Mouse (Mus musculus) T-helper 2 cell (primary cell): ENCODE results near the gene Ppfibp1.

Experiments used
- in situ Hi-C: fragments of 300-600 bp; cut with MboI, MseI; formaldehyde crosslinking; loops from one replicate; pipeline ENCODE4 v1.15.1; 2025; ENCODE audit warnings: high pct_unique_total_duplicates

Ppfibp1 gene

GRCm38 (mm10) chr6:146994236-146994635, 105.9 kb downstream of the Ppfibp1 start:
- in situ Hi-C loops: loop anchor here (10.0 kb wide), 1 partner anchor 169 kb away; no protein-coding TSS in a partner anchor

GRCm38 (mm10) chr6:146995391-146995790, 107.1 kb downstream of the Ppfibp1 start:
- in situ Hi-C loops: loop anchor here (10.0 kb wide), 1 partner anchor 171 kb away; no protein-coding TSS in a partner anchor

GRCm38 (mm10) chr6:146995878-146996277, 107.6 kb downstream of the Ppfibp1 start:
- in situ Hi-C loops: loop anchor here (10.0 kb wide), 1 partner anchor 171 kb away; no protein-coding TSS in a partner anchor

GRCm38 (mm10) chr6:146997006-146997405, 108.7 kb downstream of the Ppfibp1 start:
- in situ Hi-C loops: loop anchor here (10.0 kb wide), 1 partner anchor 172 kb away; no protein-coding TSS in a partner anchor

GRCm38 (mm10) chr6:146998710-146999109, 110.4 kb downstream of the Ppfibp1 start:
- in situ Hi-C loops: loop anchor here (10.0 kb wide), 1 partner anchor 174 kb away; no protein-coding TSS in a partner anchor

GRCm38 (mm10) chr6:146999302-146999701, 111.0 kb downstream of the Ppfibp1 start:
- in situ Hi-C loops: loop anchor here (10.0 kb wide), 1 partner anchor 175 kb away; no protein-coding TSS in a partner anchor

- in situ Hi-C loops: loop anchor here (10.0 to 25.0 kb wide), 3 partner anchors 175 to 1138 kb away; no protein-coding TSS in a partner anchor
These were observed 111.5 kb downstream of the Ppfibp1 start for GRCm38 (mm10) chr6:146999755-147000154.

GRCm38 (mm10) chr6:147008148-147008547, 119.9 kb downstream of the Ppfibp1 start:
- in situ Hi-C loops: loop anchor here (25.0 kb wide), 2 partner anchors 229 to 1129 kb away; no protein-coding TSS in a partner anchor

- in situ Hi-C loops: loop anchor here (25.0 kb wide), 2 partner anchors 227 to 1127 kb away; no protein-coding TSS in a partner anchor
These were observed 122.1 kb downstream of the Ppfibp1 start for GRCm38 (mm10) chr6:147010358-147010757.

GRCm38 (mm10) chr6:147010811-147011520, 122.7 kb downstream of the Ppfibp1 start:
- in situ Hi-C loops: loop anchor here (25.0 kb wide), 2 partner anchors 226 to 1126 kb away; no protein-coding TSS in a partner anchor

- in situ Hi-C loops: loop anchor here (25.0 kb wide), 2 partner anchors 226 to 1126 kb away; no protein-coding TSS in a partner anchor
These were observed 123.3 kb downstream of the Ppfibp1 start for GRCm38 (mm10) chr6:147011555-147011954.

- in situ Hi-C loops: loop anchor here (25.0 kb wide), 2 partner anchors 225 to 1125 kb away; no protein-coding TSS in a partner anchor
These were observed 123.7 kb downstream of the Ppfibp1 start for GRCm38 (mm10) chr6:147011977-147012376.

GRCm38 (mm10) chr6:147013546-147013945, 125.3 kb downstream of the Ppfibp1 start:
- in situ Hi-C loops: loop anchor here (25.0 kb wide), 2 partner anchors 224 to 1124 kb away; no protein-coding TSS in a partner anchor

GRCm38 (mm10) chr6:147017906-147018305, 129.6 kb downstream of the Ppfibp1 start:
- in situ Hi-C loops: loop anchor here (25.0 kb wide), 2 partner anchors 219 to 1119 kb away; no protein-coding TSS in a partner anchor

GRCm38 (mm10) chr6:147018364-147018763, 130.1 kb downstream of the Ppfibp1 start:
- in situ Hi-C loops: loop anchor here (25.0 kb wide), 2 partner anchors 219 to 1119 kb away; no protein-coding TSS in a partner anchor

- in situ Hi-C loops: loop anchor here (25.0 kb wide), 2 partner anchors 216 to 1116 kb away; no protein-coding TSS in a partner anchor
These were observed 132.9 kb downstream of the Ppfibp1 start for GRCm38 (mm10) chr6:147021181-147021580.

GRCm38 (mm10) chr6:147022375-147023132, 134.3 kb downstream of the Ppfibp1 start:
- in situ Hi-C loops: loop anchor here (25.0 kb wide), 2 partner anchors 215 to 1115 kb away; no protein-coding TSS in a partner anchor

- in situ Hi-C loops: loop anchor here (25.0 kb wide), 2 partner anchors 214 to 1114 kb away; no protein-coding TSS in a partner anchor
These were observed 134.8 kb downstream of the Ppfibp1 start for GRCm38 (mm10) chr6:147023133-147023395.

- in situ Hi-C loops: loop anchor here (25.0 kb wide), 2 partner anchors 214 to 1114 kb away; no protein-coding TSS in a partner anchor
These were observed 135.3 kb downstream of the Ppfibp1 start for GRCm38 (mm10) chr6:147023568-147023967.

GRCm38 (mm10) chr6:147024761-147025160, 136.5 kb downstream of the Ppfibp1 start:
- in situ Hi-C loops: loop anchor here (25.0 kb wide), 2 partner anchors 213 to 1113 kb away; no protein-coding TSS in a partner anchor

- in situ Hi-C loops: no loop called here
These were observed 140.1 kb downstream of the Ppfibp1 start for GRCm38 (mm10) chr6:147028396-147028795.
